Mouse (Mus musculus) liver, embryonic 18 days (tissue): ENCODE measurements around the gene Dmrtc1b. TPM values are rescaled to one million over a fixed set of nuclear protein-coding genes. Genes with fewer than 3 reads are reported as not detected.

Experiments used
- polyA plus RNA-seq: library from polyadenylated mRNA; depleted of rRNA; stranded (reverse); fragments of >200 nt; gene quantifications from 2 replicates; pipeline ENCODE4 v1.2.3, GENCODE M21; 2012; rRNA removed

Dmrtc1b gene
- not detected in 2 replicates for polyA plus RNA-seq

GRCm38 (mm10) chrX:102707535-102707934, at the start of gene Dmrtc1b, which contains the start of gene Gm9112:
TSS of gene Dmrtc1b (plus strand) at chrX:102707865.
TSS of gene Gm9112 (minus strand) at chrX:102707635.

GRCm38 (mm10) chrX:102686872-102687271, 20.8 kb upstream of the Dmrtc1b start, which contains the start of gene Gm3880:
TSS of gene Gm3880 (minus strand) at chrX:102686972.

Other genes starting within 250 kb of the Dmrtc1b start
- 2.8 TPM in 2 replicates for gene Hdac8, start 202.5 kb upstream of the Dmrtc1b start, polyA plus RNA-seq
- gene Phka1, start 63.6 kb upstream of the Dmrtc1b start, polyA plus RNA-seq, result 1.2 TPM in 2 replicates
- not detected in 2 replicates for gene Gm3880, start 20.9 kb upstream of the Dmrtc1b start, polyA plus RNA-seq
- gene Gm9112, start 230 bp upstream of the Dmrtc1b start, polyA plus RNA-seq, result not detected in 2 replicates
- gene Dmrtc1c1, start 95.1 kb downstream of the Dmrtc1b start, polyA plus RNA-seq, result not detected in 2 replicates
- gene Dmrtc1c2, start 146.8 kb downstream of the Dmrtc1b start, polyA plus RNA-seq, result not detected in 2 replicates
- gene 1700031F05Rik, start 160.1 kb downstream of the Dmrtc1b start, polyA plus RNA-seq, result not detected in 2 replicates
- gene Dmrtc1a, start 200.8 kb downstream of the Dmrtc1b start, polyA plus RNA-seq, result not detected in 2 replicates
- gene 1700011M02Rik, start 201.0 kb downstream of the Dmrtc1b start, polyA plus RNA-seq, result not detected in 2 replicates
- gene 1700018G05Rik, start 220.5 kb downstream of the Dmrtc1b start, polyA plus RNA-seq, result not detected in 2 replicates